Mouse (Mus musculus) liver, embryonic 12.5 days (tissue): Measurements from ENCODE around the gene Slc9a8. TPM values are rescaled to one million over a fixed set of nuclear protein-coding genes. Genes with fewer than 3 reads are reported as not detected.

Experiments used
- ATAC-seq: fragments of 200-750 bp; cut with Nextera tagmentation; 2 replicates; pipeline ENCODE4 v1.8.0; 2017; ENCODE audit warnings: moderate number of reproducible peaks, mild to moderate bottlenecking, moderate library complexity
- H3K27ac ChIP-seq: fragments of 300-500 bp; sonication (generic); 2 replicates; pipeline ENCODE4 v1.5.1; 2016; ENCODE audit warnings: mild to moderate bottlenecking
- H3K27me3 ChIP-seq: fragments of 300-500 bp; sonication (generic); replicated peaks from 2 replicates; pipeline ENCODE4 v1.6.1; 2016; ENCODE audit warnings: mild to moderate bottlenecking, moderate library complexity
- H3K36me3 ChIP-seq: fragments of 300-500 bp; sonication (generic); 2 replicates; pipeline ENCODE4 v1.6.1; 2016; ENCODE audit warnings: mild to moderate bottlenecking, moderate library complexity
- H3K4me1 ChIP-seq: fragments of 300-500 bp; sonication (generic); 2 replicates; pipeline ENCODE4 v1.6.1; 2016
- H3K4me2 ChIP-seq: fragments of 300-500 bp; sonication (generic); 2 replicates; pipeline ENCODE4 v1.6.1; 2016; ENCODE audit warnings: mild to moderate bottlenecking, moderate library complexity
- H3K4me3 ChIP-seq: fragments of 300-500 bp; sonication (generic); 2 replicates; pipeline ENCODE4 v1.5.1; 2016; ENCODE audit warnings: mild to moderate bottlenecking, moderate library complexity
- H3K9ac ChIP-seq: fragments of 300-500 bp; sonication (generic); 2 replicates; pipeline ENCODE4 v1.6.1; 2016; ENCODE audit warnings: mild to moderate bottlenecking, moderate library complexity
- H3K9me3 ChIP-seq: fragments of 300-500 bp; sonication (generic); replicated peaks from 2 replicates; pipeline ENCODE4 v1.6.1; 2016; ENCODE audit warnings: mild to moderate bottlenecking, moderate library complexity
- WGBS: fragments of 180-500 bp; shearing (Covaris S2); methylation state at CpG from one replicate; pipeline ENCODE4 v1.1.7; 2016; ENCODE audit not compliant: insufficient replicate concordance; 5-methylcytosine and 5-hydroxymethylcytosine counted together
- polyA plus RNA-seq: library from polyadenylated mRNA; unstranded; fragments of >200 nt; fragmentation: Nextera tagmentation; extraction: Ambion mirVana; gene quantifications from 2 replicates; pipeline ENCODE4 v1.2.1, GENCODE M21; 2016

The Slc9a8 gene
- polyA plus RNA-seq, 1 experiment from 2014 or later: 17.4 TPM

DNA sequence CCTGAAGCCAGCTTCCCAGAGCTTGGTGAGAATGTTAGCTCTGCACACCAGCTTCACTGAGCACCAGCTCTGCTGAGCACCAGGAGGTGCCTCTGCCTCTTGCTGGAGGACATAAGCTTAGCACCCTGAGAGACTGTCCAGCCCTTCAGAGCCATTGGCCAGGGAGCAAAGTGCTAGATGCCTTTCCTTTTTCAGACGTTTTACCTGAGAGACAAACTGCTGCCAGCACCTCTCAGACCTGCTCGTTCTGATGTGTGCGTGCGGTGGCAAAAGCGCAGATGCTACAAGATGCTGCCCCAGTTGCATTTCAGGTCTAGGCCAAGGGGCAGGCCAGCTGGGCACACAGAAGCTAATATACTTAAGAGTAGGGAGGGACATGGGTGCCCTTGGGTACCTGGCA is 54.1 kb downstream of the Slc9a8 start:
- Histone ChIP-seq H3K27me3 (no peaks in the 10 kb centered on the region), H3K4me1 (peaks cover 16% of the 10 kb centered on the region), H3K36me3 (peaks cover 56% of the 10 kb centered on the region), H3K4me2 (no peak overlapping the region), H3K9me3 (no peaks in the 10 kb centered on the region), H3K27ac (peak overlapping the region; percentile 37; the same call in 1 of the 2 replicates), H3K9ac (no peak overlapping the region), H3K4me3 (no peak overlapping the region)
- 80% methylated on average over 5 of the region's 5 CpGs for WGBS
- ATAC-seq: no peak

DNA sequence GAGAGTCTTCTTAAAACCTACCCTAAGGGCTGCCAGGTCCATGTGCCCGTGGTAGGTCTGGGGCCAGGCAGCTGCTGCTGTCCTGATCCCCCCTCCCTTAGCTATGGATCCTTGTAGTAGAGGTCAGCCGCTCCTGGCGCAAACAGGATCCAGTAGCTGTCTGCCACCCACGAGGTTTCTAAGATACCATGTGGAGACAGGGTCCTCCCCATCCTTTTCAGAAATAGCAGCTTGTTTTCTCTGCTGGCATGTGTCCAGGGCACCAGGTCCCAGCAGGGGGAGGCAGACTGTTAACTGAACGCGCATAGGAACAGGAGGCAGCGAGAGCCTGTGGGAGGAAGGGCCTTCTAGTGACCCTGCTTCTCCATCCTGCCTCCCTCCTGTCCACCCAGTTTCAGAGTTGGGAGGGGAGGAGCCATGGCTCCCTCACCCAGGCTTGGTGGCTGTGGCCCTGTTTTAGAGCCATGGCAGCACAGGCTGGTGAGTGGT is 54.7 kb downstream of the Slc9a8 start:
- Histone ChIP-seq H3K4me3 (no peak overlapping the region), H3K4me2 (no peak overlapping the region), H3K9ac (no peak overlapping the region), H3K9me3 (no peaks in the 10 kb centered on the region), H3K27me3 (no peaks in the 10 kb centered on the region), H3K36me3 (peaks cover 55% of the 10 kb centered on the region), H3K4me1 (peaks cover 16% of the 10 kb centered on the region), H3K27ac (peak overlapping the region; percentile 37)
- ATAC-seq: 0 out of 2 replicates have a peak, but pooled peaks have one; percentile 28
- 63% methylated on average over 7 of the region's 7 CpGs for WGBS

DNA sequence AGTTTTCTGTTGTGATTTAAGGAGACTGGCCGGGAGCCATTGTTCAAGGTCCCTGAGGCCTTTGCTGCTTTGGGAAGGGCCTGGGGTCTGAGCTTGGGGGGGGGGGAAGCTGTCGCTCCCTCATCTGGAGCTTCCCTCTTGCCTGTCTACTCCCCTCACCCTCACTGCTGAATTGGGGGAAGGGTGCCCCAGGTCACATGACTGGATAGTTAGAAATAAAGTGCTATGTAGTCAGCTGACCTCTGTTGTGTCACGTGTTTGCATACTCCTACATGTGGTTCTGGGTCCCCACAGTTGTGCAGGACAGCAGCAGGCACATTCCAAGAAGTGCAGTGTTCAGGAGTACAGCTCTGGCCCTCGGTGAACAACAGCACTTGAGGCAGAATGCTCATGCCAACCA is 55.2 kb downstream of the Slc9a8 start:
- no peak for ATAC-seq
- WGBS: 59% methylated on average over 4 of the region's 4 CpGs
- Histone ChIP-seq H3K27me3 (no peaks in the 10 kb centered on the region), H3K4me3 (no peak overlapping the region), H3K9me3 (no peaks in the 10 kb centered on the region), H3K27ac (peak overlapping the region; percentile 37), H3K36me3 (peaks cover 50% of the 10 kb centered on the region), H3K4me1 (peaks cover 16% of the 10 kb centered on the region), H3K4me2 (no peak overlapping the region), H3K9ac (no peak overlapping the region)

DNA sequence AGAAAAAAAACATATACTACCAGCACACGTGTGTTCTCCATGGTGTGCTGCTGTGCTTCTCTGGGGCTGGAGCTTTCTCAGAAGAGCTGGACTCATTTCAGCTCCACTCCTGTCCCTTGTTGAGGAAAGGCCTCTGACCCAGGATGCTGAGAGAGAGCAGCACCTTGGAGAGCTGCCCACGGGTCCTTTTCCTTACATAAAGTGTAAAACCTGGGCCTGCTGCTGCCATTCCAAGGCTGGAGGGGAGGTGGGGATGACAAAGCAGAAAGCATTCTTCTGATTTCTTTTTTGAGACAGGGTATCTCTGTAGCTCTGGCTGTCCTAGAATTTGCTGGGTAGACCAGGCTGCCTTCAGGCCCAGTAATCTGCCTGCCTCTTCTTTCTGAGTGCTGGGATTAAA is 56.6 kb downstream of the Slc9a8 start:
- 51% methylated on average over 2 of the region's 2 CpGs for WGBS
- Histone ChIP-seq H3K36me3 (peaks cover 50% of the 10 kb centered on the region), H3K4me3 (no peak overlapping the region), H3K27ac (no peak overlapping the region), H3K9ac (no peak overlapping the region), H3K4me2 (no peak overlapping the region), H3K9me3 (no peaks in the 10 kb centered on the region), H3K27me3 (no peaks in the 10 kb centered on the region), H3K4me1 (peaks cover 16% of the 10 kb centered on the region)
- ATAC-seq: no peak

DNA sequence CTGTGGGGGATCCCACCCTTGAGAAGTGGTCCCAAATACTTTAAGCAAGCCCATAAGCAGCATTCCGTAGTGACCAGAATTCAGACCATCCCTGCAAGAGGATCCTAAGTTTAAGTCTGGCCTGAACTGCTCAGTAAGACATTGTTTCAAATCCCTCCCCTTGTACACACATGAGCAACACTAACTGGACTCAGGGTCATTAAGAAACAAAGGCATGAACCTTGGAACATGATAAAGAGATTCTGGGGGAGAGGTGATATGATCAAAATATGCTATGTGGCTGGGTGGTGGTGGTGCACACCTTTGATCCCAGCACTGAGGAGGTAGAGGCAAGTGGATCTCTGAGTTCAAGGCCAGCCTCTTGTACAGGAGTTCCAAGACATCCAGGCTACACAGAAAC is 58.0 kb downstream of the Slc9a8 start:
- Histone ChIP-seq H3K4me3 (no peak overlapping the region), H3K4me1 (peaks cover 16% of the 10 kb centered on the region), H3K9me3 (no peaks in the 10 kb centered on the region), H3K36me3 (peaks cover 50% of the 10 kb centered on the region), H3K27ac (no peak overlapping the region), H3K27me3 (no peaks in the 10 kb centered on the region), H3K9ac (no peak overlapping the region), H3K4me2 (no peak overlapping the region)
- ATAC-seq: no peak
- 85% methylated on average over 1 of the region's 1 CpGs for WGBS

DNA sequence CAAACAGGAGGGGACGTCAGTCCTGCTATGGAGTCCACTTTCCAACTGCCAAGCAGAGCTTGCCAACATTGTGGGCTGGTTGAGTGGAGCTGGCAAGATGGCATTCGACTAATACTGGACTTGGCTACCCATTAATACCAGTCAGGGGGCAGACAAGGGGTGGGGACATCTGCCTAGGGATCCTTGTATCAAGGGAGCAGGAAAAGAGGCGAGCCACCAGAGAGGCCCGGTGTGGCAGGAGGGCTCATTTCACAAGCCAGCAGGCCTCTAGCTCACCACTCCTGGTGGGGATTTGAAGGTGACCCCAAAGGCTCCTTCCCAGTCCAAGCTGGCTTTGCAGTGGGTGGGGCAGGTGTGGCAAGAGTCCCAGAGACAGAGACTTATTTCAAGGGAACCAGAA is 61.2 kb downstream of the Slc9a8 start:
- ATAC-seq: no peak
- Histone ChIP-seq H3K9me3 (no peaks in the 10 kb centered on the region), H3K4me3 (no peak overlapping the region), H3K27me3 (no peaks in the 10 kb centered on the region), H3K36me3 (peaks cover 63% of the 10 kb centered on the region), H3K9ac (no peak overlapping the region), H3K4me2 (no peak overlapping the region), H3K4me1 (peaks cover 23% of the 10 kb centered on the region), H3K27ac (no peak overlapping the region)
- 84% methylated on average over 4 of the region's 4 CpGs for WGBS

DNA sequence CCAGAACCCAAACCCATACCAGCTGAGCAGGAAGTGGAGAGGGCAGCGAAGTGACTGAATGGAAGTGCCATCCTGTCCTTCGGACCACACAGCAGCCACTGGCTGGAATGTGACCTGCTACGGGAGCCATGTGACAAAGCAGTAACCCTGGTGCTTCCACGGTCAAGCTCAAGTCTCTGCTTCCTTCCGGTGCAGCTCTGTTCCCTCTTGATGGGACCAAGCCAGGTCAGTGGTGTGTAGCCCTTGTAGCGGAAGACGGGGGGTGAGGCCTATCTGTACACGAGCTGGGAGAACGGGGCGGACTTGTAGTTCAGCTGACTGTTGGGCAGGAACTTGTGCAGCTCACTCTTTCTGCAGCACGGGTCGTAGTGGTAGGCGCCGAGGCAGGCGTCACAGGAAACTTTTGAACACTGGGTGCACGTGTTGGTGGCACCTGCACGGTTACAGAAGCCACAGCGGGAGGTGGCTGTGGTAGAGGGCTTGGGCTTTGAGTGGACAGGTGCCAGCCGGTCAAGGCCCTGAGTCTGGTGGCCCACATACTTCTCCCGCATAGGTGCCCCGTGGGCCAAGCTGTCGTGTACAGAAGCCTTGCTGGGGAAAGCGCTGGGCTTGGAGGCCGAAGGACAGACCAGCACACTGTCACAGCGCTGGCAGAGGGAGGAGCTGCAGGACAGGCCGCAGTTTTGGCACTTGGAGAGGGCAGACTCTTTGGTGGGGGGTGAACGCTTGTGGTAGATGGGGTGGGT is 61.7 kb downstream of the Slc9a8 start:
- Histone ChIP-seq H3K9ac (no peak overlapping the region), H3K36me3 (peaks cover 67% of the 10 kb centered on the region), H3K4me3 (no peak overlapping the region), H3K4me1 (peaks cover 23% of the 10 kb centered on the region), H3K9me3 (no peaks in the 10 kb centered on the region), H3K4me2 (no peak overlapping the region), H3K27me3 (no peaks in the 10 kb centered on the region), H3K27ac (no peak overlapping the region)
- ATAC-seq: no peak
- 89% methylated on average over 27 of the region's 27 CpGs for WGBS

DNA sequence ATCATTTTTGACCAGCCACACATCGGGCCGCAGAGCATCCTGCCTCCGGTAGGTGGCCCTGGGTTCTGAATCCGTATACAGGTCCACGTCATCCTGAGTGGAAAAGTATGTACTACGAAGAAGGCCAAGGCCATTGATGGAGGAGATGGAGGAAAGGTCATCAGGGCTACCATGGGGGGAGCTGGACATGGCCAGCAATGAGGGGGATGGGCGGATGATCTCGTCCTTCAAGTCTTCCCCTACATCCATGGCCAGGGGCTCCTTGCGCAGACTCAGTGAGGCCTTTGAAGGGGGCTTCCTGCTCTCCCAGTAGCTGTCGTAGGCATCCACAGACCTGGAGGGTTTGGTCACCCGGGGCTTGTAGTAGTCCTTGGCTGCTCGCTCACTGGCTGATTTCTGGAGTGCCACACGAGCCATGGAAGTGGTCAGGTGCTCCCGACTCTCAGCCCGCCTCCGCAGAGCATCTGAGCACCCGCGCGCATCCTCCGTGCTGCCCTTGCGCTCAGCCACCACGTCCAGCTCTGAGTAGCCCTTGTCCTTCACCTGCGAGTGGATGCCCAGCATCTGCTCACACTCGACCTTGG is 62.4 kb downstream of the Slc9a8 start:
- Histone ChIP-seq H3K4me3 (no peak overlapping the region), H3K27me3 (no peaks in the 10 kb centered on the region), H3K4me1 (peaks cover 23% of the 10 kb centered on the region), H3K9me3 (no peaks in the 10 kb centered on the region), H3K9ac (no peak overlapping the region), H3K27ac (no peak overlapping the region), H3K36me3 (peaks cover 74% of the 10 kb centered on the region), H3K4me2 (no peak overlapping the region)
- WGBS: 89% methylated on average over 24 of the region's 24 CpGs
- ATAC-seq: no peak

DNA sequence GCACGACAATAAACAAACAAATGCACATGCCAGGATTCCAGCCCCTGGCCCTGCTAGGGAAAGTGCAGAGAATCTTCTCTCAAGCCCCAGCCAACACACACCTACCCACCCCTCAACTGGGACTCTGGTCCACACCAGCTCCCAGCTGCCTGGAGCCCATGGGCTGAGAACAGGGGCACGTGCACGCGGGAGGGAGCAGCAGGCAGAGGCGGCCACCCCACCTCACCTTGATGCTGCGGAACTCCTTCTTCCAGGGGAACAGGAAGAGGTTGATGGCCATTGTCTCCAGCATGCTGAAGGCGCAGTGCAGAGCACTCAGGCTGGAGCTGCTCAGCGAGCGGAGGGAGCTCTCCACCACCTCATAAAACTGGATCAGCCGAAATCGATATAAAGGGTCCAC is 63.4 kb downstream of the Slc9a8 start:
- Histone ChIP-seq H3K9ac (no peak overlapping the region), H3K4me3 (no peak overlapping the region), H3K27ac (no peak overlapping the region), H3K4me2 (no peak overlapping the region), H3K4me1 (peaks cover 23% of the 10 kb centered on the region), H3K36me3 (peaks cover 76% of the 10 kb centered on the region), H3K9me3 (no peaks in the 10 kb centered on the region), H3K27me3 (no peaks in the 10 kb centered on the region)
- WGBS: 88% methylated on average over 11 of the region's 11 CpGs
- no peak for ATAC-seq

DNA sequence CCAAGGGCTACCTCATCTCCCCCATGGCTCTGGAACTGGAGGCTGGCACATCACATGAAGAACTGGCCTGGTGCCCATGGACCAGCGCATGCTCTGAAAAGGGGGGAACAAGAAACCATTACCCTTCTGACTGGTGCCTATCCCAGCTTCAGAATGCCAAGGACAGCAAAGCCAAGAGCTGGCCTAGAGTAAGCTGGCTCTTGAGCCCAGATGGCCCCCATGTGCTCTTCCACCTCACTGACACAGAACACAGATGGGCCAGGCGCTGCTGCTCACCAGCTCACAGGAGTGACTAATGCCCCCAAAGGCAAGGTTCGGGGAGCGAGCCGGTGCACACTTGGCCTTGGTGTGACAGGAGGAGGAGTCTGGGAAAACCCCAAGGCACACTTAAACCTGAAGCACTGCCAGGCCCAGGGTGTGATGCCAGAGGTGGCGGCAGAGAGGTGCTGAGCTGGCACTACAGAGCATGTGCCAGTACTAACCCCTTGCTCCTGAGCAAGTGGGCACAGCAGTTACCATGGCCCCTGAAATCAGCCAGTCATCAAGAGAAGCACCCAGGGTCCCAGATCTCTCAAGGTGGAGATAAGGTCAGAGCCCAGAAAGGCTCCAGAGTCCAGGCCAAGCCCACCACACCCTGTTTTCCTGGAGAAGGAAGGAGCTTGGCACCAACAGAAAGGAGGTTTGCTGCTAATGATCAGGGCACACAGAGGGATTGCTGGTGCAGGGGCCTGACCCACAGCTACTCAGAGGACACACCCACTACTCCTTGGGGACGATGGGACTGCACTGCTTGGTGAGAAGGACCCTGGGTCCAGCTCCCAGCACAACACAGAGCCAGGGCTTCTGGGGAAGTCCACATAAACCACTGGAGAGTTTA is 64.2 kb downstream of the Slc9a8 start:
- no peak for ATAC-seq
- Histone ChIP-seq H3K4me1 (peaks cover 28% of the 10 kb centered on the region), H3K27me3 (no peaks in the 10 kb centered on the region), H3K27ac (no peak overlapping the region), H3K36me3 (peaks cover 73% of the 10 kb centered on the region), H3K9ac (no peak overlapping the region), H3K4me2 (no peak overlapping the region), H3K4me3 (no peak overlapping the region), H3K9me3 (no peaks in the 10 kb centered on the region)
- WGBS: 85% methylated on average over 7 of the region's 7 CpGs

DNA sequence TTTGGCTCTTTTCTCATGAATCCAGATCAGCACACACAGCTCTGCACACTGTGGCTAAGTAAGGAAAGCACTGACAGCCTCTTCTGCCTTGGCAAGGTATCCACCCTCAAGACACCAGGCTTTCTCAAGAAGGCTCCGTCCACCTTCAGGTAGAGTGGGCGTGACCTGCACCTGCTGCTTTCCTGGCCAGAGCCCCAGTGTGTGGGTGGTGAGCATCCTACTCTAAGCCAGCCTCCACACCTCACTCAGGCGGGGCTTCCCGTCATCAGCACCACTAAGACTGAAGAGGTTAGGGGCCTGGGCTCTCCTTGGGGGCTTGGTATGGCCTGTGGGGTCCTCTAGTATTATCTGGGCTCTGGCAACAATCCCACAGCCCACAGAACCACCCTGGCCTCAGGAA is 65.1 kb downstream of the Slc9a8 start:
- Histone ChIP-seq H3K4me3 (no peak overlapping the region), H3K36me3 (peaks cover 69% of the 10 kb centered on the region), H3K4me1 (peaks cover 36% of the 10 kb centered on the region), H3K27me3 (no peaks in the 10 kb centered on the region), H3K27ac (no peak overlapping the region), H3K9me3 (no peaks in the 10 kb centered on the region), H3K4me2 (no peak overlapping the region), H3K9ac (no peak overlapping the region)
- WGBS: 77% methylated on average over 4 of the region's 4 CpGs
- ATAC-seq: no peak

DNA sequence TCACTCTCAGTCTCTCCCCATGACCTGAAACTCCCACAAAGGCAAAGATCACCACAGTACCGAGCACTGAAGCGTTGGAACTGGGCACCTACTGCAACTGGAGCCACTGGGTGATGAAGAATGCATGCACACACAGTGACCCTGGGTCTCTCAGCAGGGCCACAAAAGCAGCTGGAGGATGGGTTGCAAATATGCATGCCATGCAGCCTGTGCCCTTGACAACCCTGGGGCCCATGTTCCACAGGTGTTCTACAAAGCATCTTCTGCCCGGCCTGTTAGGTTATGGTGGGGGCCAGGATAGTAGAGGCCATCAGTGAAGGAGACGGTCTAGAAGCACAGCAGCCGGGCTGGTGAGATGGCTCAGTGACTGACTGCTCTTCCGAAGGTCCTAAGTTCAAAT is 66.0 kb downstream of the Slc9a8 start:
- Histone ChIP-seq H3K27me3 (no peaks in the 10 kb centered on the region), H3K4me1 (peaks cover 42% of the 10 kb centered on the region), H3K9ac (no peak overlapping the region), H3K27ac (no peak overlapping the region), H3K4me3 (no peak overlapping the region), H3K9me3 (no peaks in the 10 kb centered on the region), H3K4me2 (no peak overlapping the region), H3K36me3 (peaks cover 61% of the 10 kb centered on the region)
- WGBS: 81% methylated on average over 6 of the region's 6 CpGs
- ATAC-seq: no peak
